Mouse (Mus musculus) stomach, postnatal 0 days (tissue): ENCODE measurements at regions not wholly inside any gene's neighbourhood (a gene's known extent, or its start where the extent isn't known, plus 50 kb on each side); places are given as distances from the start of the nearest gene placed in this dataset.

Source experiments
- CTCF ChIP-seq: IDR thresholded peaks from 2 replicates; pipeline ENCODE4 v1.5.1; 2016; ENCODE audit warnings: antibody characterized with exemption, low read depth, mild to moderate bottlenecking, moderate library complexity
- EP300 ChIP-seq: optimal IDR thresholded peaks from 2 replicates; pipeline ENCODE3; 2016; ENCODE audit warnings: antibody characterized with exemption

GRCm38 (mm10) chr13:111984081-111984574, 175.3 kb upstream of the Map3k1 start:
- TF ChIP-seq CTCF (no peak), EP300 (no peak)
